Mouse (Mus musculus) bone marrow, adult 2 months (tissue): ENCODE results near the gene Wnk2.

Experiments
- CTCF ChIP-seq: fragments of 200-500 bp; IDR thresholded peaks from 2 replicates; pipeline ENCODE4 v1.5.1; 2011; ENCODE audit warnings: low read length, control low read depth; ENCODE audit not compliant: control insufficient read depth, insufficient read depth
- POLR2A ChIP-seq: fragments of 200-500 bp; IDR thresholded peaks from 2 replicates; pipeline ENCODE4 v1.6.1; 2011; ENCODE audit warnings: low read depth, mild to moderate bottlenecking, control low read depth, low read length, borderline replicate concordance; ENCODE audit not compliant: control insufficient read depth

GRCm38 (mm10) chr13:49172971-49173596, 25.3 kb upstream of the Wnk2 start:
- TF ChIP-seq CTCF = peak; percentile 90
- no peak for TF ChIP-seq POLR2A
